8 mouse cellular contexts compared by ENCODE assay signal in the genomic region with DNA sequence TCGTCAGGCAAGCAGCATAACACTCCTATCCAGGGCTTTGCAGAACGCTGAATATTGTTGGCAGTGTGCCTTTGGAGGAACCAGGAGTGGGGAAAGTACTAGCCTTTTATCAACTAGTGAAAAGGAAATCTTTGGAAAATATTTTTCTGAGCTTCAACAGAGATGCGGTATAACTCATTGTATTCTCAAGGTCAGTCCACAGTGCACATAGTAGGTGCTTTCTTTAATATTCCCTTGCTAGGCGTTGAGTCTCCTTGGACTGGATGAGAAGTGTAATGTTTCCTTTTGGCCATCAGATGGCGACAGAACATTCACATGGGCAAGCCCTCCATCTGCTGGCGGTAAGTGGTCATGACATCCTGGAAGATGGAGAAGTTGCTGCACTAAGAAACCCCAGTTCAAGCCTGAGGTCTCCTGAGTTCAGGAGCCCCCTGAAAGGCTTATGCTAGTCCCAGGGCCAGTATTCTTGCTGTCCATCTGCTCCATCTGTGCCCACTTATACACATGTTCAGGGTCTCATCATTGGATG. TPM values are rescaled to one million over a fixed set of nuclear protein-coding genes. Genes with fewer than 3 reads are reported as not detected.
DNase-seq lines count a peak whose midpoint lies in the region; TF ChIP-seq lines count a peak whose summit lies in the region.
"Had no signal": no experiment of that assay in that cellular context is flagged by ENCODE, and none has a peak within 500 bp of the region (broad histone marks: within the 10 kb centered on the region; RNA-seq: fewer than 3 reads in every experiment).

No protein-coding gene starts in this region.

- no peak for TF ChIP-seq EP300 in MEL (IDR thresholded peaks at IDR 0.05; ENCODE audit: low read depth in 1 of 2, low read length in 2 of 2)

- H3K4me3 ChIP-seq in MEL (ENCODE audit: control insufficient read depth in 1 of 2, insufficient read depth in 1 of 2, low read depth in 2 of 2, low read length in 2 of 2): no peak overlapping the region
- H3K4me3 ChIP-seq: midbrain, embryonic 12.5 days had no signal

- peaks cover 0 to 17% of the 10 kb centered on the region in 2 experiments; a peak in 2 of 4 replicates for H3K4me1 ChIP-seq in MEL (ENCODE audit: control insufficient read depth in 1 of 2, insufficient read depth in 2 of 2, low read length in 2 of 2)

- no peak overlapping the region for H3K27ac ChIP-seq in MEL (ENCODE audit: control insufficient read depth, low read depth, low read length)
- H3K27ac ChIP-seq: midbrain, embryonic 12.5 days had no signal

- peak; percentile 95 for DNase-seq in CD4-positive, CD25-positive, alpha-beta regulatory T cell, adult 2 months (ENCODE audit: low read depth, low spot score)
- peak; percentile 94 for DNase-seq in MEL (ENCODE audit: low read depth, low spot score)
- DNase-seq in cerebellum, adult 11-12 months: peak; percentile 72
- peak; percentile 62 to 82 for DNase-seq in frontal cortex, postnatal 36 days (ENCODE audit: low spot score in 2 of 2)
- peak; percentile 86 for DNase-seq in layer of hippocampus, adult 11-12 months (ENCODE audit: low spot score)
- DNase-seq in lung, postnatal 10 days: peak; percentile 86
- DNase-seq in right cerebral cortex, postnatal 36 days (ENCODE audit: low spot score in 2 of 2): peak; percentile 53 to 57

- peak; percentile 99 to 100 (median 100); a peak in 5 of 6 replicates for TF ChIP-seq CTCF in MEL (IDR thresholded peaks at IDR 0.05 in 2 of 3, conservative IDR thresholded peaks at IDR 0.05 in 1 of 3; ENCODE audit: control insufficient read depth in 1 of 3, insufficient read depth in 1 of 3, low read depth in 2 of 3, low read length in 3 of 3, poor library complexity in 1 of 3, severe bottlenecking in 1 of 3)

- TF ChIP-seq RAD21 in MEL (IDR thresholded peaks at IDR 0.05; ENCODE audit: low read depth, low read length): peak; percentile 67

- no peak for TF ChIP-seq POLR2A in MEL (IDR thresholded peaks at IDR 0.05; ENCODE audit: control insufficient read depth in 1 of 2, insufficient read depth in 1 of 2, low read depth in 1 of 2, low read length in 2 of 2, poor library complexity in 1 of 2)

- H3K9me3 ChIP-seq in MEL (replicated peaks; ENCODE audit: insufficient read depth, low read length): no peaks in the 10 kb centered on the region
- H3K9me3 ChIP-seq: midbrain, embryonic 12.5 days had no signal

- peaks cover 0 to 14% of the 10 kb centered on the region in 2 experiments; a peak in 3 of 4 replicates for H3K36me3 ChIP-seq in MEL (ENCODE audit: control insufficient read depth in 1 of 2, insufficient read depth in 2 of 2, low read length in 2 of 2)

- no peaks in the 10 kb centered on the region for H3K27me3 ChIP-seq in MEL (ENCODE audit: control insufficient read depth in 1 of 2, insufficient read depth in 2 of 2, low read length in 2 of 2)

- H3K9ac ChIP-seq in MEL (ENCODE audit: control insufficient read depth, low read depth, low read length, poor library complexity, severe bottlenecking): no peak overlapping the region
- H3K9ac ChIP-seq: midbrain, embryonic 12.5 days had no signal

- peaks cover 5% of the 10 kb centered on the region for H3K79me2 ChIP-seq in MEL (ENCODE audit: control insufficient read depth, insufficient read depth, low read length, poor library complexity)

TF ChIP-seq in MEL, 35 proteins besides CTCF, POLR2A, EP300 and RAD21:
- TF ChIP-seq MAZ (IDR thresholded peaks at IDR 0.05; ENCODE audit: low read depth, low read length): no peak
- TF ChIP-seq RCOR1 (IDR thresholded peaks at IDR 0.05; ENCODE audit: low read depth, low read length): 0 out of 2 replicates have a peak, but pooled peaks have one; percentile 26
- TF ChIP-seq SMC3 (IDR thresholded peaks at IDR 0.05; ENCODE audit: low read depth, low read length): peak; percentile 98
- TF ChIP-seq TBP (IDR thresholded peaks at IDR 0.05; ENCODE audit: low read depth, low read length): peak; percentile 61; the same call in 1 of the 2 replicates
- no peak for TF ChIP-seq MAX (IDR thresholded peaks at IDR 0.05; ENCODE audit: low read length)
- TF ChIP-seq JUND (IDR thresholded peaks at IDR 0.05; ENCODE audit: low read depth, low read length): peak; percentile 78; the same call in 1 of the 2 replicates
- TF ChIP-seq TCF12 (IDR thresholded peaks at IDR 0.05; ENCODE audit: low read depth, low read length): no peak
- TF ChIP-seq ZC3H11A (IDR thresholded peaks at IDR 0.05; ENCODE audit: low read depth, low read length): peak; percentile 59; the same call in 1 of the 2 replicates
- TF ChIP-seq ZKSCAN1 (IDR thresholded peaks at IDR 0.05; ENCODE audit: low read depth, low read length): peak; percentile 100
- peak; percentile 54; the same call in 1 of the 2 replicates for TF ChIP-seq SIN3A (IDR thresholded peaks at IDR 0.05; ENCODE audit: low read length)
- TF ChIP-seq ETS1 (IDR thresholded peaks at IDR 0.05; ENCODE audit: low read depth, low read length): no peak
- TF ChIP-seq MYC (IDR thresholded peaks at IDR 0.05; ENCODE audit: low read depth, low read length): peak; percentile 82

RNA-seq across cellular contexts. Expression of a gene that starts 1.6 kb away (rescaled TPM):
- 20.3 and 22.5 TPM in 2 replicates for total RNA-seq in MEL (2012; rRNA removed)
- polyA plus RNA-seq in MEL (2012; ENCODE audit: insufficient read depth in 1 of 2, insufficient read length in 2 of 2, low read depth in 1 of 2, low replicate concordance in 2 of 2, missing spikeins in 1 of 2): 10 to 100 TPM in 1 of 2 experiments, not detected in 1; 50.2 TPM

RNA-seq across cellular contexts. Expression of a gene that starts 21.9 kb away (rescaled TPM):
- not detected in 2 replicates for total RNA-seq in MEL (2012; rRNA removed)
- polyA plus RNA-seq in MEL (2012; ENCODE audit: insufficient read depth in 1 of 2, insufficient read length in 2 of 2, low read depth in 1 of 2, low replicate concordance in 2 of 2, missing spikeins in 1 of 2): not detected
- polyA plus RNA-seq: midbrain, embryonic 12.5 days had no signal

RNA-seq across cellular contexts. Expression of a gene that starts 36.7 kb away (rescaled TPM):
- 75.1 and 82.9 TPM in 2 replicates for total RNA-seq in MEL (2012; rRNA removed)
- polyA plus RNA-seq in MEL (2012; ENCODE audit: insufficient read depth in 1 of 2, insufficient read length in 2 of 2, low read depth in 1 of 2, low replicate concordance in 2 of 2, missing spikeins in 1 of 2): 100 to 1,000 TPM; 194 to 277 TPM

RNA-seq across cellular contexts. Expression of a gene that starts 55.9 kb away (rescaled TPM):
- total RNA-seq in MEL (2012; rRNA removed): 7.5 and 8.0 TPM in 2 replicates
- 10 to 100 TPM in 1 of 2 experiments, not detected in 1; 16.4 TPM for polyA plus RNA-seq in MEL (2012; ENCODE audit: insufficient read depth in 1 of 2, insufficient read length in 2 of 2, low read depth in 1 of 2, low replicate concordance in 2 of 2, missing spikeins in 1 of 2)
